Mouse (Mus musculus): ENCODE results near the gene Bcl9l.
A peak's percentile ranks its signal among the peaks of the same experiment; 100 is the strongest.

The Bcl9l gene

GRCm38 (mm10) chr9:44483510-44484044 lies 952 bp downstream of the Bcl9l start:
- DNase-seq (ENCODE audit: low read depth, low spot score), result peak; percentile 87

- DNase-seq (ENCODE audit: low read depth, low spot score), result no peak
Observed at GRCm38 (mm10) chr9:44484311-44485104, 1.9 kb downstream of the Bcl9l start.

DNA sequence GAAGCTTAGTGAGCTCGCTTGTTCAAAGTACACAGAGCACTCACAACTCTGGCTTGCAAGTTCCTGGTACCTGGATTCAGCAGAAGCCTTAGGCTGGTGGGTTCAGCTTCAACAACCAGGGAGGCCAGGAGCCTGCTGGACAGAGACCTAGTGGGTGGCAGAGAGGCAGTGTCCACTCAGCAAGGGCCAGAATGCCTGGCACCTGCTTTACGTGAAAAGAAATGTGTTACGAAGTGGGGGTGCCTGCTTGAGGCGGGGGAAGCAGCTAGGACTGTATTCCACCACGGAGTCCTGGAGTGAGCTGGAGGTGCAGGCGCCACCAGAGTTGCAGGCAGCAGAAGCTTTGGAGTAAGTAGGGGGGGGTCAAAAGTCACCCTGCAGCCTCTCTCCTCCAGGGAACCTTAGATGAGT lies 2.5 kb downstream of the Bcl9l start:
- DNase-seq (ENCODE audit: low read depth, low spot score), result no peak

DNA sequence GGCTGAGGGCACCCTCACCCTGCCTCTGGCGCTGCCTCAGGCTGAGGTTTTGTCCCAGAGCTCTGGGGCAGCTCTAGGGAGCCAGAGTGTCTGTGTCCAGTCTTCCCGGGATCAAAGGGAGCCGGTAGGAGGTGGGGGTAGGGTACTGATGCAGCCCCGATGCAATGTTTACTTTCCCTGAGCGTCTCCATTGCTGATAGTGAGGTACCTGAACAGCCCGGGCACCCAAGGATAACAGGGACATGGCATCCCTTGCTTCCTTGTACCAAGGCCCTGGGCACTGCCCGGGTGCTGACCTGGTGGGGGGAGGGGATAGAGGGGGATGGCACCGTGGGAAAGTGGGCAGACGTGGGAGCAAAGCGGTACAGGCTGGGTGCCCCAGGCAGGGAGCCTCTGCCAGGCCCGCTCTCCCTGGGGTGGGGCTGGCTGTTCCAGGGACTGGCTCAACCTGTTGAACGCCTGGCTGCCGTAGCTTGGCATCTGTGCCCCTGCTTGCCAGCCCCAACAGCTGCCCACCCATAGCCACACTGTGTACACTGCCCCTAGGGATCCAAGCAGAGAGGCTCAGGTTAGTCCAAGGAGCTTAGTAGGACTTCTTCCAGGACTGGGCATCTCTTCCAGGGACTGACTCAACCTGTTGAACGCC lies 3.0 kb downstream of the Bcl9l start:
- no peak for DNase-seq (ENCODE audit: low read depth, low spot score)

DNA sequence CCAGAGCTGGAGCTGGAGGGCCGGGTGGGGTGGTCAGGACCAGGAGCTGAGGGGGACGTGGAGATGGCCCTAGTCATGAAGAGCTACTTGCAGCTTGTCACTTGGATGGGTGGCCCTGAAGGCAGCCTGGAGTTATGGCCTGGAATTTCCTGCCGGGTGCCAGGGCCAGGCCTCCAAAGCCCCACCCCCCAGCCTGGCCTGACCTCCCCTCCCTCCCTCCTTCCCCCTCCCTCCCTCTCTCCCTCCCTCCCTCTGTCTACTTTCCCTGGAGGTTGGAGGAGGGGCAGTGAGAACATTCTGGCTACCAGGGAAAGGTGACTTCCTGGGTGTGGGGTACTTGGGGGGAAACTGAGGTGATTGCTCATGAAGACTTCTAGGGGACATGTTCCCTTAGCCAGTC lies 3.7 kb downstream of the Bcl9l start:
- no peak for DNase-seq (ENCODE audit: low read depth, low spot score)

DNA sequence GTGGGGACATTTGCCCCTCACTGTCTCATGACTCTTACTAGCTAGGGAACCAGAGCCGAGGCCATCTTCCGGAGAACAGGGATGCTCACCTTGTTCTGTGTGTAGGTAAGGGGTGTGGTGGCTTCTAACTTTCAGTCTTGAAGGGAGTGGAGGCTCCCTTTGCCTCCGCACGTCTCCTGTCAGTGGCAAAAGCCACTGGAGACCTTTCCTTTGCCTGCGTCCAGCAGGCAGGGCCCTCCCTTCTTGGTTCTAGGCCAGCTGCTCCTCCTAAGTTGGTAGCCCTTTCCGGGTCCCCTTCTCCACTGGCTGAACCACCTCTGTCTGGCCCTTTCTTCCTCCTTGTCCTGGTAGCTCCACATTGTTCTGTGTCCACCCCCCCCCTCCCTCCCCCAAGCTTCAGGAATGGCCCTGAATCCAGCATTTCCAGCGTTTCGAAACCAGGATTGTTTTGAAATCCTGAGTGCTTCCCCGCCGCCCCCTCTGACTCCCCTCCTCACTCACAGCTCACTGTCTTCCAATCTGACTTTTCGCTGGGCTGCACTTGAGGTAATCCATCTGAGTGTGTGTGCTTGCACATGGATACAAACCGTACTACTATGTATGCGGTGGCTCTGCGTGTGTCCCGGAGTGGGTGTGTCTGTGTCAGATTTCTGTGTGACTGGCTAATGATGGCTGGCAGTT lies 4.3 kb downstream of the Bcl9l start:
- DNase-seq (ENCODE audit: low read depth, low spot score), result no peak

DNA sequence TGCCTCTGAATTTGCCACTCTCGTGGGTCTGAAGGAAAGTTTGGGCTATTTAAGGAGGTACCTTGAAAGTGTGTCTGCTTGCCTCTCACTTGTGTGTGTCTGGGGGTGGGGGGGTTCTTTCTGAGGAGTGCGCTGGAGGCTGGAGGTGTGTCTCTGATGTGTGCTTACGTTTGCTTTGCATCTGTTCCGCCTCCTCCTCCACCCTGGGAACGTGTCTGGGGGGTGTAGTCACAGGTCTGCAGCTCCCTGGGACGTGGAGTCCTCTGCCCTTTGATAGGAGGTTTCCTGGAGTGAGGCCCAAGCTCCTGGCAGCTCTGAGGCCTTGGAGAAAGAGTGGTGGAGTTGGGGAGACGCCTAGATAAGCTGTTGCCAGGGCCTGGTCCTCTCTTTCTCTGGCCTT lies 4.8 kb downstream of the Bcl9l start:
- DNase-seq (ENCODE audit: low read depth, low spot score), result no peak

DNA sequence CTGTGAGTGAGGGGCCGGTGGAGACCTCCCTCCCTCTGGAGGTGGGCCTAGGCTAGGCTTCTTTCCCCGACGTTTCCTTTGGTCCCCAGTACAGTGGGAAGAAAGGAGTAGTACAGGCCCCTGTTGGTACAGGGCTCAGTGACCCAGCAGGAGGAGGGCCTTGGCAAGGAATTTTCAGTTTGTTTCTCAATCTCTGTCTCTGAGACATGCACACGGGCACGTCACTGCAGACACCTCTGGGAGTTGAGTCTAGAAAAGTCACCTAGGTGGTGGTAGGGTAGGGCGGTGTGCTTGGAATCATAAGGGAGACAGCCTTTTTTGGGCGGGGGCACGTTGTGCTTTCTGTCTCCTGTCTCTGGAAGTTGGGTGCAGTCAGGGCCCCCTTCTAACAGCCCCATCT lies 5.8 kb downstream of the Bcl9l start:
- no peak for DNase-seq (ENCODE audit: low read depth, low spot score)

GRCm38 (mm10) chr9:44488855-44489381 lies 6.3 kb downstream of the Bcl9l start:
- DNase-seq (ENCODE audit: low read depth, low spot score), result no peak

- peak; percentile 62 for DNase-seq (ENCODE audit: low read depth, low spot score)
Observed at GRCm38 (mm10) chr9:44489651-44490085, 7.0 kb downstream of the Bcl9l start.

DNA sequence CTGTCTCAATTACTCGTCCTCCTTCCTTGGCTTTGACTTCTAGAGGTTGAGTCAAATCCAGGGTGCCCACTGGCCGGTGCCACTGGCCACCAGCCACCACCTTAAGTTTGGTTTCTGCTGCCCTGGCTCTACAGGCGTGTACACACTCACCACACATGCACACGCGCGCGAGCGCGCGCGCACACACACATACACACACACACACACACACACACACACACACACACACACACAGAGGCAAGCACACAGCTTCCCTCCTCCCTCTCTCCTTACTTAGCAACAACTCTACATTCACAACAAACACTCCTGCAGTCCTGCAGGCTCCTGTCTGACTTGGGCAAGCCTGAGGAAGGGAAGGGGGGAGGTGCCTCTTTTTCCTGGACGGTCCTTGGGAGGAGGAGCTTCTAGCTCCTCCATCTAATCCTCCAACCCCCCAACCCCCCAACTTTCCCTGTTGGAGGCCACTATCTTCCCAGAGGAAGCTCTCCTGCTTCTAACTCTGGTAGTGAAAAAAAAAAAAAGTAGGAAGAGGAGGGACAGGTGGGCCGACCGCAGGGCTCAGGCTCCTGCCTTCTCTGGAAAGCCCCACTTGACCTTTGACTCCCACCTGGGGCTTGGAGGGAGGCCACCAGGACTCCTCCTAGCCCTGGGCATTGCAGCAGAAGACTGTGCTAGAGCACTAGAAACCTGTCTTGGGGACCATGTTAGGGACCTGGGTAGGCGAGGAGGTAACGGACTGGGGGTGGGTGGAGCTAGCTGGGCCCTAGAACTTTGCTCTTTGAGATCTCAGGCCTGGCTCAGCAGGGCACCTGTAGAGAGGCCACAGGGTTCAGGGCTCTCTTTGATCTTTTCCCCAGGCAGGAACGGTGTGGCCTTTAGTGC lies 7.7 kb downstream of the Bcl9l start:
- peak; percentile 85 for DNase-seq (ENCODE audit: low read depth, low spot score)

GRCm38 (mm10) chr9:44491351-44491750 lies 8.7 kb downstream of the Bcl9l start:
- peak; percentile 66 for DNase-seq (ENCODE audit: low read depth, low spot score)

- DNase-seq (ENCODE audit: low read depth, low spot score), result no peak
Observed at GRCm38 (mm10) chr9:44492631-44493461, 10.2 kb downstream of the Bcl9l start.

GRCm38 (mm10) chr9:44494261-44494862 lies 11.7 kb downstream of the Bcl9l start:
- DNase-seq (ENCODE audit: low read depth, low spot score), result no peak

GRCm38 (mm10) chr9:44494863-44495809 lies 12.5 kb downstream of the Bcl9l start:
- no peak for DNase-seq (ENCODE audit: low read depth, low spot score)

DNA sequence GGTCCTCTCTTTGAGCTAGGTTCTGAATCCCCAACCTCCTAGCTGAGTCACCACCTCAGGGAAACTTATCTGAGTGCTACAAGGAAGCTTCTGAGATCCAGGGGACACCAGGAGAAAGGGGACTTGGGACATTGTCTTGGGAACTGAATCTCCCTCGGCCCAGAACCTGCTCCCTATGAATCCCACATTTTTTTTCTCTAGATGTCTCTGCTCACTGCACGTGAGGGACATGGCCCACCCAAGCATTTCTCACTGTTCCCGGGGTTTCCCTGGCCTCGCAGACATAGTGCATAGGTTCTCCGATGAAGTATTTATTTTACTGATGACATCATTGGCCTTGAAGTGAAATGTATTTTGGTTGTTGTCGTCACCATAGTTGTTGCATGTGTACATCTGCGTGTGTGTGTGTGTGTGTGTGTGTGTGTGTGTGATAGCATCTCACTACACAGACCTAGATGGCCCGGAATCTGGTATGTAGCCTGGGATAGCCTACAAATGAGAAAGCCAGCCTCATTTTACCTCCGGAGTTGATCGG lies 13.3 kb downstream of the Bcl9l start:
- no peak for DNase-seq (ENCODE audit: low read depth, low spot score)

DNA sequence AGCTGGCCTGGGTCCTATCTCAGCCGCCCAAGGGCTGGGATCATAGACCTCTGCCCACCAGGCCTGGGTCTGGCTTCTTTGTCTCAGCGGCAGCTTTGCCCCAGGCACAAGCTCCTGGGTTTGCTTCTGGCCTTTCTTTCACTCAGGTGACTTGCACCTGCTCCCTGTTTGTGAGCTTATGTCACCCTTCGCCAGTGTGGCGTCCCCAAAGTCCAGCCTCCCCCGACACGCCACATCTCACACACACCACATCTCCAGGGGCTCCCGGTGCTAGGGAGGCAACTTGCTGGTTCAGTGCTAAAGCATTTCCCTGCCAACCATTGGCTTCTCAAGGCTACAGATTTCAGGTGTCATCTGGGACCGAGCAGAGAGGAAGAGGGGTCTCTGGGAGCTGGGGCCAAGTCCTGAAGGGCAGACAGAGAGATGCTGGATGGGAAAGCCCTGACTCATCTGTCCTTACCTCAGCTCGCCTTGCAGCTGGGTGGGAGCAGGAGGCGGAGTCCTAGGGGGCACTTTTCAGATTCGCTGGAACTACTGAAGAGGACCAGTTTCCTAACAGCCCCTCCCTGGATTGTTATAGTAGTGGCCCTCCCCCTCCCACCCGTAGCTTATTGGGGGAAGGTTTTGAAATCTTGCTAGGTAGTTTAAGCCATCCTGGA lies 14.3 kb downstream of the Bcl9l start:
- DNase-seq (ENCODE audit: low read depth, low spot score), result no peak
